Mouse (Mus musculus): ENCODE results near the gene Olfr1368. TPM values are rescaled to one million over a fixed set of nuclear protein-coding genes. Genes with fewer than 3 reads are reported as not detected.
A peak's percentile ranks its signal among the peaks of the same experiment; 100 is the strongest.
"Not testable (repeated sequence)": the region's sequence is repeated elsewhere in the genome, so short reads cannot be mapped to it uniquely, and the experiment has no call there.

Gene Olfr1368
- polyA plus RNA-seq, 1 experiment from 2014 or later = not detected

DNA sequence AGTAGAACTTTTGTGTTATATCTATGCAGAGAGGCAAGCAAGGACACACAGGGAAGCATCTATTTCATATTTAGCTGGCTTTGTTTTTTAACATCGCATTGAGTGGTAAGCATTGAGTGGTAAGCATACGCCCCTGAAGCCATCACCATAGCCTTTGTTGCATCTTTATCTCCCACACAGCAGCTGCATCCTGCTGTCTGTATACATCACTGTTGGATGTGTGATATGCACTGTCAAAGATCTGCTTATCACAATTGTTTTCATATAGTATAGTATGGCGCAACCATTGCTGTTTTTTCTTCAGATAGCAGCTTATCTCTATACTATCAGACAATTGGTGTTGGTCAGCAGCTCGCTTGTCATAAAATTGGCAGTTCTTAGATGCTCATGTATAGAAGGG, 31.5 kb downstream of the Olfr1368 start:
- Histone ChIP-seq H3K9ac (no peak overlapping the region), H3K27ac (no peak overlapping the region), H3K4me3 (no peak overlapping the region), H3K4me2 (no peak overlapping the region), H3K36me3 (no peaks in the 10 kb centered on the region), H3K27me3 (replicated peaks) (no peaks in the 10 kb centered on the region), H3K9me3 (replicated peaks) (no peaks in the 10 kb centered on the region), H3K4me1 (0 out of 2 replicates have a peak, but pooled peaks cover 3% of the 10 kb centered on the region)
- 23% methylated on average over 4 of the region's 4 CpGs for WGBS (ENCODE audit: insufficient replicate concordance)
- peak; percentile 79 for ATAC-seq

DNA sequence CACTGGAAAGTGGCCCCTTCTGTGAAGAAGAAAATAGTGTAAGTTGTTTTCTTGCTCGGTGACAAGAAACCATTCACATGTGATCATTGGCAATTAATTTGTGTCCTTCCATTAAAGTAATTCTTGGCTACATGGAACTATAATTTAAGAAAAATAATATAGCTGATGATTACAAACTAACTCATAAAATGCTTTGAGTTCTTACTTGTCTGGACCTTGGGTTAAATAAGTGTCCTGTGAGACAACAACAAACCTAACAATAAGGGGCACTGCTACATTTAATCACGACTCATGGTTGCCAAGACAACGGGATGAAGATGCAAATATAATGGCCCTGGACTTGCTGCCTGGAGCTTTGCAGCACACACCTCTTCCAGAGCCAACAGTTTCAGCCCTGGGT, 34.5 kb downstream of the Olfr1368 start, which contains the start of gene Olfr1369-ps1:
TSS of gene Olfr1369-ps1 (plus strand) at position 301 of the 400 bp plus-strand sequence.
- WGBS (ENCODE audit: insufficient replicate concordance) = 64% methylated on average over 3 of the region's 3 CpGs

GRCm38 (mm10) chr13:21110441-21110840, 35.2 kb downstream of the Olfr1368 start:
- H3K4me2 ChIP-seq = no peak overlapping the region
- H3K9ac ChIP-seq = no peak overlapping the region
- no peaks in the 10 kb centered on the region for H3K36me3 ChIP-seq
- no peak for ATAC-seq
- H3K27me3 ChIP-seq (replicated peaks) = no peaks in the 10 kb centered on the region
- H3K9me3 ChIP-seq (replicated peaks) = no peaks in the 10 kb centered on the region
- H3K27ac ChIP-seq = no peak overlapping the region
- H3K4me3 ChIP-seq = no peak overlapping the region
- 77% methylated on average over 6 of the region's 6 CpGs for WGBS (ENCODE audit: insufficient replicate concordance)
- H3K4me1 ChIP-seq = 0 out of 2 replicates have a peak, but pooled peaks cover 3% of the 10 kb centered on the region

More for the DNA sequence above, 34.5 kb downstream of the Olfr1368 start, which contains the start of gene Olfr1369-ps1:
- H3K27me3 ChIP-seq (replicated peaks); H3K27ac ChIP-seq; H3K9me3 ChIP-seq (replicated peaks); H3K4me3 ChIP-seq; ATAC-seq; H3K9ac ChIP-seq; H3K4me2 ChIP-seq; H3K4me1 ChIP-seq; H3K36me3 ChIP-seq: not testable (repeated sequence)

DNA sequence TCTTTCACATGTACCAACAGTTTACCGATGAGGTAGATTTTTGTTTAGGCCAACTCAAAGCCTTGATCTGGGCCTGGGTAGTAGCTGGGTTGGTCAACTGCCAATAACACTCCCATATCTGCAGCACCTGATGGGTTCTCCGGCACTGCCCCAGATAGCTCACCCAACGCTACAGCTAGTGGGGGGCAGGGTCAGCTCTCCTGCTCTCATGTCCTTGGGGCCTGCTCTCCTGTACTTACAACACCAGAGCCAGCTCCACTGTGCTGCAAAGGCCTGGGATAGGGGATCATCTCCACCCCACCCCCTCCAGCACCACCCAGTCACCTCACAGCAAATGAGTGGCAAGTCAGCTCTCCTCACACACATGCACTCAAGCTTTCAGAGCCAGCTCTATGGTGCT, 35.9 kb downstream of the Olfr1368 start:
- Histone ChIP-seq H3K4me1 (0 out of 2 replicates have a peak, but pooled peaks cover 3% of the 10 kb centered on the region), H3K27ac (no peak overlapping the region), H3K9ac (no peak overlapping the region), H3K27me3 (replicated peaks) (no peaks in the 10 kb centered on the region), H3K9me3 (replicated peaks) (no peaks in the 10 kb centered on the region), H3K36me3 (no peaks in the 10 kb centered on the region), H3K4me2 (no peak overlapping the region), H3K4me3 (no peak overlapping the region)
- 78% methylated on average over 3 of the region's 3 CpGs for WGBS (ENCODE audit: insufficient replicate concordance)
- no peak for ATAC-seq

Other genes with a start within 250 kb of the Olfr1368 start
- gene Olfr1370, start 70.9 kb downstream of the Olfr1368 start, polyA plus RNA-seq (2016; fragmentation: Nextera tagmentation; extraction: Ambion mirVana) = not detected in 2 replicates
- gene Olfr1369-ps1, start 34.4 kb downstream of the Olfr1368 start, polyA plus RNA-seq (2016; fragmentation: Nextera tagmentation; extraction: Ambion mirVana) = 0.10 TPM in 2 replicates
- gene Olfr263, start 16.2 kb downstream of the Olfr1368 start, polyA plus RNA-seq (2016; fragmentation: Nextera tagmentation; extraction: Ambion mirVana) = not detected in 2 replicates
- gene Trim27, start 33.6 kb upstream of the Olfr1368 start, polyA plus RNA-seq (2016; fragmentation: Nextera tagmentation; extraction: Ambion mirVana) = 129 and 132 TPM in 2 replicates
- not detected in 2 replicates for gene Gpx5, start 146.9 kb upstream of the Olfr1368 start, polyA plus RNA-seq (2016; fragmentation: Nextera tagmentation; extraction: Ambion mirVana)
- not detected in 2 replicates for gene Gpx6, start 166.3 kb upstream of the Olfr1368 start, polyA plus RNA-seq (2016; fragmentation: Nextera tagmentation; extraction: Ambion mirVana)
- gene Olfr1367, start 201.0 kb upstream of the Olfr1368 start, polyA plus RNA-seq (2016; fragmentation: Nextera tagmentation; extraction: Ambion mirVana) = not detected in 2 replicates
- gene Zscan12, start 217.0 kb upstream of the Olfr1368 start, polyA plus RNA-seq (2016; fragmentation: Nextera tagmentation; extraction: Ambion mirVana) = 5.5 and 5.8 TPM in 2 replicates

Data from liver, embryonic 12.5 days (tissue).